Mouse (Mus musculus) liver, embryonic 15.5 days (tissue): ENCODE results near the gene 4921507P07Rik. TPM values are rescaled to one million over a fixed set of nuclear protein-coding genes. Genes with fewer than 3 reads are reported as not detected.
"Not testable (repeated sequence)": the region's sequence is repeated elsewhere in the genome, so short reads cannot be mapped to it uniquely, and the experiment has no call there.

ENCODE experiments used
- ATAC-seq: fragments of 200-750 bp; cut with Nextera tagmentation; 2 replicates; pipeline ENCODE4 v1.8.0; 2017; ENCODE audit warnings: moderate number of reproducible peaks, mild to moderate bottlenecking, moderate library complexity; ENCODE audit not compliant: insufficient read depth
- H3K27ac ChIP-seq: fragments of 300-500 bp; sonication (generic); replicated peaks from 2 replicates; pipeline ENCODE4 v1.5.1; 2015; ENCODE audit warnings: mild to moderate bottlenecking, inconsistent platforms
- H3K27me3 ChIP-seq: fragments of 300-500 bp; sonication (generic); 2 replicates; pipeline ENCODE4 v1.6.1; 2015; ENCODE audit warnings: mild to moderate bottlenecking, inconsistent platforms
- H3K36me3 ChIP-seq: fragments of 300-500 bp; sonication (generic); replicated peaks from 2 replicates; pipeline ENCODE4 v1.6.1; 2015; ENCODE audit warnings: moderate library complexity, mild to moderate bottlenecking, inconsistent platforms
- H3K4me1 ChIP-seq: fragments of 300-500 bp; sonication (generic); replicated peaks from 2 replicates; pipeline ENCODE4 v1.6.1; 2015; ENCODE audit warnings: inconsistent platforms
- H3K4me2 ChIP-seq: fragments of 300-500 bp; sonication (generic); 2 replicates; pipeline ENCODE4 v1.6.1; 2015; ENCODE audit warnings: moderate library complexity, mild to moderate bottlenecking, inconsistent platforms
- H3K4me3 ChIP-seq: fragments of 300-500 bp; sonication (generic); replicated peaks from 2 replicates; pipeline ENCODE4 v1.5.1; 2015; ENCODE audit warnings: mild to moderate bottlenecking, inconsistent platforms
- H3K9ac ChIP-seq: fragments of 300-500 bp; sonication (generic); 2 replicates; pipeline ENCODE4 v1.6.1; 2015; ENCODE audit warnings: moderate library complexity, mild to moderate bottlenecking, inconsistent platforms
- H3K9me3 ChIP-seq: fragments of 300-500 bp; sonication (generic); replicated peaks from 2 replicates; pipeline ENCODE4 v1.6.1; 2016; ENCODE audit warnings: inconsistent platforms
- WGBS: fragments of 180-500 bp; shearing (Covaris S2); methylation state at CpG from one replicate; pipeline ENCODE4 v1.1.7; 2015; ENCODE audit warnings: mixed read lengths; ENCODE audit not compliant: insufficient replicate concordance; 5-methylcytosine and 5-hydroxymethylcytosine counted together
- polyA plus RNA-seq: library from polyadenylated mRNA; unstranded; fragments of >200 nt; fragmentation: Nextera tagmentation; extraction: Ambion mirVana; gene quantifications from 2 replicates; pipeline ENCODE4 v1.2.1, GENCODE M21; 2015

4921507P07Rik gene
- 0.14 and 0.30 TPM in 2 replicates for polyA plus RNA-seq

DNA sequence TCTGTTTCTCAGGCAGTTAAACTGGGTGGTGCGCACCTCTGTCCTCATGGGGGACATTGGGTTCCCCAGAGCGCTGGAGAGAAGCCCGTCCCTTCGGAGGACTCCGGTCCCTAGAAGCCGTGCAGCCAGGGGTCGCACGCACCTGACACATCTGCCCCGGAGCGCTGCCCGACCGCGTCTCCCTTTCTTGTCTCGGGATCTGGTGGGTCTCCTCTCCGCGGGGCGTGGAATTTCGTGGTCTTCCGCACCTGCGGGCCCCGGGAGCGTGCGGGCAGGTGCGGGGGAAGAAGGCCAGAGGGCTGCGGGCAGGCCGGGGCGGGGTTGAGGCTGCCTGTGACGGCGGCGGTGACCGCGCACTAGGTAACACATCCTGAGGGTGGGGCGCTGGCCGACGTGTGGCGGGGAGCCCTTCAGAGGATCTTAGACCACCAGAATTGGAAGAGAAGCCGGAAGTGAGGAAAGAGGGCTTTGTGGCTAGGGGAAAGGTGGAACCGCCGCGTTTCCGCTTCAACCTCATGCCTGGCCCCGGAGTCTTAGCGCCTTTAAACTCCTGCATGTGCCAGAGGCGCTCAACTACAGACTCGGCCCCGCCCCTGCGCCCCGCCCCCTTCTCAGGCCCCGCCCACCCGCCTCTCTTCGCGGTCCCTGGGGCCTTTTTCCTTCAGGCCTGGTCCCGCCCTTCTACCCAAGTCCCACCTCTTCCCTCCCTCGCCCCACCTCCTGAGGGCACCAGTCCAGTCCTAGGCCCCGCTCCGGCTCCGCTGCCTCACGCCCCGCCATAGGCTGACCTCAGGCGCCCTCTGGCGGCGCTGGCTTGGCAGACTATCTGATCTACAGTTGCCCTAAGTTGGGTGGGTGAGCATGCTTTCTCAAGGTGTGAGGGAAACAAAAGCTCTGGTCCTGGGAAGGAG lies at the start of gene 4921507P07Rik:
Gene 4921507P07Rik, minus strand, starts transcription at position 332 of the 911 bp plus-strand sequence.
- H3K27ac ChIP-seq, result 0 out of 2 replicates have a peak within 1 kb of the TSS, but pooled peaks have one; percentile 43
- peak; percentile 100 for ATAC-seq
- peak within 1 kb of the TSS; percentile 91 for H3K4me2 ChIP-seq
- under 1% methylated on average over 62 of the region's 62 CpGs for WGBS
- H3K27me3 ChIP-seq, result 0 out of 2 replicates have a peak, but pooled peaks cover 7% of the 10 kb centered on the region
- no peaks in the 10 kb centered on the region; the same call in 1 of the 2 replicates for H3K9me3 ChIP-seq
- peak within 1 kb of the TSS; percentile 60 for H3K4me3 ChIP-seq
- H3K9ac ChIP-seq, result peak within 1 kb of the TSS; percentile 48
- H3K36me3 ChIP-seq, result no peaks in the 10 kb centered on the region
- H3K4me1 ChIP-seq, result peaks cover 17% of the 10 kb centered on the region

DNA sequence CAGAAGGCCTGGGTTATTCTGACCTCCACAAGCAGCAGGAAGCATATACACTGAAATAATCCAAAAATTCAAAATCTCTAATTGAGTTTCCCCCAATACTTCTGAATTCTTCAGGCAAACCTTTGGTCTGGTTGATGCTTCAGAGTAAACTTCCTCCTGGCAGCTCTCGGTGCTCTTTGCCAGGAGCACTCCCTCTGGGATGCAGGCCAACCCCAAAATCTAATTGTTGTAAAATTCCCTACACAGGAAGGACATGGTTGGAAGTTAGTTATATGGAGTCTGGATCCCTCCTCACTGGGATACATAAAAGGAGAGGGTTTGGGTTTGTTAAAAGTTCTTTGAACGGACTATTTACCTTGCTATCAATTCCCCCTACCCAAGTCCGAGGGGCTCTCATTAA lies 48.3 kb upstream of the 4921507P07Rik start:
- Histone ChIP-seq H3K4me3 (no peak overlapping the region), H3K4me2 (no peak overlapping the region), H3K9ac (no peak overlapping the region), H3K27ac (no peak overlapping the region), H3K27me3 (no peaks in the 10 kb centered on the region), H3K36me3 (no peaks in the 10 kb centered on the region), H3K9me3 (no peaks in the 10 kb centered on the region), H3K4me1 (no peaks in the 10 kb centered on the region)
- 55% methylated on average over 3 of the region's 3 CpGs for WGBS
- no peak for ATAC-seq

DNA sequence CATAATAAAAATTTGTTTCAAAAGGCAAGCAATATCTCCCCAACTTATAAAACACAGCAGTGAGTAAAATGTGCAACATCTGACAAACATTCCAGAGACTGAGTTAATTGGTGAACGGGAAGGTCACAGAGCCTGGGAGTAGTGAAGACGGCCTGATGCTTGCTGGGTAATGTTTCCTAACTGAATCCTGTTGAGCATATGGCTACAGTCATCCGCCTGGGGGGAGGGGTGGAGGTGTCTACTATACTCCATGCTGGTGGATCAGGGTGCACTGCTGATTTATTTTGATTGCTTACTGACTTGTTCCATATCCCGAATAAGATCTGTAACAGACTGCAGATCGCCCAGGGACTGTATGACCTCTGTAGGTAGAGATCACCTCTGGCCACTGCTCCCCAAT lies 45.5 kb upstream of the 4921507P07Rik start:
- no peak overlapping the region for H3K4me2 ChIP-seq
- no peaks in the 10 kb centered on the region for H3K4me1 ChIP-seq
- no peak overlapping the region for H3K9ac ChIP-seq
- no peaks in the 10 kb centered on the region for H3K9me3 ChIP-seq
- no peak overlapping the region for H3K27ac ChIP-seq
- whole genome bisulfite sequencing, result 57% methylated on average over 5 of the region's 5 CpGs
- no peaks in the 10 kb centered on the region for H3K36me3 ChIP-seq
- ATAC-seq, result no peak
- no peak overlapping the region for H3K4me3 ChIP-seq
- H3K27me3 ChIP-seq, result no peaks in the 10 kb centered on the region

DNA sequence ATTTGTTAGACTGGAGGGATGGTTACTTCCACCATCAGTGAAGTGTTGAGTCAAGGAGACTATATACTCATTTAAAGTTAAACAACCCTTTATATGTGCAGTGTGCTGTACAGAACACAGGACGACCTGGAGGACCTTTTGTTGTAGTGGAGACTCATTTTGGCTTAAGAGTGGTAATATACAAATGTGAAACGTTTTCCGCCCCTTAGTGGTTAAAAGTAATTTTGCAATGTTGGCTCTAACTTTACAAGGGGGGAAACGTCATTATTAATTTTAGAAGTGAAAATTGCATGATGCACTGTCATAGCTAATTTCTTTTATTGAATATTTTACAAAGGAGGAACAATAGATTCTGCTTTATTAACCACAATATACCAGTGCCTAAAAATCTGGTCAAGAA lies 43.9 kb upstream of the 4921507P07Rik start:
- H3K4me1 ChIP-seq, result no peaks in the 10 kb centered on the region

DNA sequence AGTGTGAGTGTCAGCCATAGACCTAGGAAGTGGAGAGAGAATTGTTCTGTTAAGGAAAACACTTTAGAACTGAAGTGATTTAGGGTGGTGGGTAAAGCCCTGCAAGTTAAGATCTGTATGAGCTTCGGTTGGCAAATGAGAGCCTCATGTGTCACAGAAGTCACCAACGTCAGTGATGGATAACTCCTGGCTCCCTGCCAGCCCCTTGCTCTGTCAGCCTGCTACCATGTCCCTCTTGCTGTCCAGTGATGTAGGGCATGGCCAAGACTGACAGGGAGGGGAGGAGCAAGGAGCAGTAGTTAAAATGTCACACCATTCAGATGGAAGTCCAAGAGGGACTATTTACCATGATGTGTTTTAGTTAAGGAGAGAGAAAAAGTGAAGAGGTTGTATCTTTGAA lies 43.2 kb upstream of the 4921507P07Rik start:
- Histone ChIP-seq H3K27ac (no peak overlapping the region), H3K4me1 (no peaks in the 10 kb centered on the region), H3K27me3 (no peaks in the 10 kb centered on the region), H3K9me3 (no peaks in the 10 kb centered on the region), H3K4me2 (no peak overlapping the region), H3K9ac (no peak overlapping the region), H3K36me3 (no peaks in the 10 kb centered on the region), H3K4me3 (no peak overlapping the region)
- 35% methylated on average over 2 of the region's 2 CpGs for WGBS
- no peak for ATAC-seq

More for the DNA sequence above, 43.9 kb upstream of the 4921507P07Rik start:
- Histone ChIP-seq H3K9ac (no peak overlapping the region), H3K4me3 (no peak overlapping the region), H3K4me2 (no peak overlapping the region), H3K36me3 (no peaks in the 10 kb centered on the region), H3K27ac (no peak overlapping the region), H3K27me3 (no peaks in the 10 kb centered on the region), H3K9me3 (no peaks in the 10 kb centered on the region)
- 46% methylated on average over 4 of the region's 4 CpGs for WGBS
- no peak for ATAC-seq

DNA sequence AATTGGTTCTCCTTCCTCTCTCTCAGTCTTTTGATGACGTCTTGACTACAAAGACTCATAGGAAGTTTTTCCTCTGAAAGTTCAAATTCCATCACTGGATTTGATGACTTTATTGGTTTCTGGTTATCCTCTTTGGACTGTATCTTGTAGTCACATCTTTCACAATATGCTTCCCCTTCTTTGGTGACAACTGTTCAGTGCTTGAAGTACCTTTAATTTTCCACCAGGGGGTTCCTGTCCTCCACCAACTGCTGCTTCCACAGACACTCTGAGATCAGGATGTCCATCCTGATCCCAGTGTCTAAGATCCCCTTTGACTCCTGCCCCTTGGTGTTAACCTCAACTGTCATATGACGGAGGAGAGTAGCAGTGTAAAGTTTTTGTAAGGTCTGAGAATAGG lies 29.7 kb upstream of the 4921507P07Rik start:
- H3K9me3 ChIP-seq, H3K27ac ChIP-seq, H3K27me3 ChIP-seq, H3K36me3 ChIP-seq, H3K4me3 ChIP-seq, ATAC-seq, H3K9ac ChIP-seq, H3K4me2 ChIP-seq, H3K4me1 ChIP-seq: not testable (repeated sequence)
- WGBS, result 54% methylated on average over 2 of the region's 2 CpGs

DNA sequence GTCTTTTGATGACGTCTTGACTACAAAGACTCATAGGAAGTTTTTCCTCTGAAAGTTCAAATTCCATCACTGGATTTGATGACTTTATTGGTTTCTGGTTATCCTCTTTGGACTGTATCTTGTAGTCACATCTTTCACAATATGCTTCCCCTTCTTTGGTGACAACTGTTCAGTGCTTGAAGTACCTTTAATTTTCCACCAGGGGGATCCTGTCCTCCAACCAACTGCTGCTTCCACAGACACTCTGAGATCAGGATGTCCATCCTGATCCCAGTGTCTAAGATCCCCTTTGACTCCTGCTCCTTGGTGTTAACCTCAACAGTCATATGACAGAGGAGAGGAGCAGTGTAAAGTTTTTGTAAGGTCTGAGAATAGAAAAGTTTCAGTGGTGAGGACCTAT lies 21.8 kb upstream of the 4921507P07Rik start:
- not testable (repeated sequence) for H3K4me1 ChIP-seq, H3K27ac ChIP-seq, H3K4me2 ChIP-seq, ATAC-seq, H3K36me3 ChIP-seq, H3K9ac ChIP-seq, H3K4me3 ChIP-seq, H3K27me3 ChIP-seq, H3K9me3 ChIP-seq
- 65% methylated on average over 1 of the region's 1 CpGs for WGBS

DNA sequence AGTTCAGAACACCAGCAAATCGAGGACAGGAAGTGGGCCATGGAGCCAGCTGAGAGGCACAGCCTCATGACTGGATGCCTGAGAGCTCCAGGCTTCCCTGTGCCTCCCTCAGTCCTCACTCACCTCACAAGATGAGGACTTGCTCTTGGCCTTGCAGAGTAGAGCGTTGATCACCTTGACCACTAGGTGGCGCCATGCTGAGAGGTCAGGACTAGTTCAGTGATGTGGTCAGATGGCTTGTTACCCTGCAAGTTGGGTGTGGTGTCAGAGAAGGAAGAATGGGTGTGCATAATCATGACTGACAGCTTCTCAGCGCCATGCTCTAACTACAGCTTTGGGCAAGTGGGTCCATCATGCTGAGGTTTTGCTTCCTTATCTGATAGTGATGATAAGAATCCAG lies 5.2 kb upstream of the 4921507P07Rik start:
- 14% methylated on average over 4 of the region's 4 CpGs for WGBS
- Histone ChIP-seq H3K27ac (no peak overlapping the region), H3K9ac (no peak overlapping the region)

DNA sequence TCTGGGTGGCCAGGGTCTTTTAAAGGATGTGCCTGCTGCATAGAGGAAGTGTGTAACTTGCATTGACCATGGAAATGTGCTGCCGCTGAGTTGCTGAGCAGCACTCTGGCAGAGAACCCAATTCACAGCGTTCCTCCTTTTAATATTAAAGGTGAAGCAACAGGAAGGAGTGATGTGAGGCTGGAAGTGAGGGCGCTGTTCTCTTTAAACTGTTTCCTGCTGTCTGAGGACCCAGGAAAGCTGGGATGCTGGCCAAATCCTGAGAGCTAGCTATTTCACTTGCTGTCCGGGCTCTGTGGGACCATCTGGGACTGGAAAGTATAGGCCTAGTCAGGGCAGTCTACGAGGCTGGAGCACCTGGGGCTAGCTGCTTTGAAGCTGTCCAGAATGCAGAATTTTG lies 2.1 kb upstream of the 4921507P07Rik start:
- H3K9ac ChIP-seq, result no peak overlapping the region

More for the DNA sequence above, 5.2 kb upstream of the 4921507P07Rik start:
- ATAC-seq, result no peak
- Histone ChIP-seq H3K9me3 (no peaks in the 10 kb centered on the region), H3K4me1 (peaks cover 6% of the 10 kb centered on the region), H3K4me3 (no peak overlapping the region), H3K27me3 (0 out of 2 replicates have a peak, but pooled peaks cover 3% of the 10 kb centered on the region), H3K36me3 (no peaks in the 10 kb centered on the region), H3K4me2 (no peak overlapping the region)

DNA sequence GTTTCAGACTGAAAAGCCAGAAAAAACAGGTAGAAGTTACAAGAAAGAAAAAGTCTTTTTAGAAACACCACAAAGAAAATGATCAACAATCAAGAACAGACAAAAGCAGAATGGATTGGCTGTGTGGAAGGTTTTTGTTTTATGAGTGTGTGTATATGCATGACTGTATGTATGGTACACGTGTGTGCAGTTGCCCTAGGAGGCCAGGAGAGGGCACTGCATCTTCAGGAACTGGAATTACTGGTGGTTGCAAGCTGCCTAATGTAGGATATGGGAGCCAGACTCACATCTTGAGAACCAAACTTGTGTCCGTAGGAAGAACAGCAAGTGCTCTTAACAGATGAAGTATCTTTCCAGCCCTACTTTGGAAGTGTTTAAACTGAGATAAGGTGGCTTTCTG lies 2.1 kb downstream of the 4921507P07Rik start:
- ATAC-seq, result no peak
- no peaks in the 10 kb centered on the region for H3K36me3 ChIP-seq
- 52% methylated on average over 2 of the region's 2 CpGs for WGBS
- no peak overlapping the region for H3K4me2 ChIP-seq
- H3K27me3 ChIP-seq, result 0 out of 2 replicates have a peak, but pooled peaks cover 6% of the 10 kb centered on the region
- no peak overlapping the region for H3K4me3 ChIP-seq
- H3K4me1 ChIP-seq, result peaks cover 21% of the 10 kb centered on the region
- H3K9ac ChIP-seq, result no peak overlapping the region
- no peak overlapping the region for H3K27ac ChIP-seq
- no peaks in the 10 kb centered on the region; the same call in 1 of the 2 replicates for H3K9me3 ChIP-seq

More for the DNA sequence above, 2.1 kb upstream of the 4921507P07Rik start:
- Histone ChIP-seq H3K4me3 (no peak overlapping the region), H3K36me3 (no peaks in the 10 kb centered on the region), H3K27me3 (0 out of 2 replicates have a peak, but pooled peaks cover 7% of the 10 kb centered on the region), H3K4me2 (no peak overlapping the region), H3K4me1 (peaks cover 17% of the 10 kb centered on the region), H3K27ac (no peak overlapping the region), H3K9me3 (no peaks in the 10 kb centered on the region; the same call in 1 of the 2 replicates)
- no peak for ATAC-seq
- 52% methylated on average over 5 of the region's 5 CpGs for WGBS

DNA sequence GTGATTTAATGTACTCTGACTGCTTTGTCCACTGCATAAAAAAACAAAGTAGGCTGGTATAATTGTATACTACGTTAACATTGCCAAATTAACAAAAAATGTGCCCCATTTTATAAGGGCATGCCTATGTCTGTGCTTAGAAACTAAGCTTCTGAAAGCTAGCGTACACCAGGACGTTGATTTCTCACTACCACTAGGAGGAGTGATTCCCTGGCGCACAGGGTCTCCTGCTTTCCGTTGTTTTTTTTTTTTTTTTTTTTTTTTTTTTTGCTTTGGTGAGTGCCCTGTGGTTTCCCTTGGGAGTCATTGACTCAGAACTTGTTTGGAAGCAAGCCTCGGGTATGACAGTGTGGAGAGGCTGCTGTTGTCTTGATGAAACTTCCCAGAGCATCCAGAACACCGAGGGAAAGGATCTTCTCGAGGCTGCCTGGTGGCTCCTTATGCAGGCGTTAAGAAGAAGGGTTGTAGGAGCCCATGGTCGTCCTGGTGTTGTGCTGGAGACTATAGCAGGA lies 3.0 kb downstream of the 4921507P07Rik start:
- no peak overlapping the region for H3K27ac ChIP-seq
- H3K4me3 ChIP-seq, result no peak overlapping the region
- H3K4me1 ChIP-seq, result peaks cover 21% of the 10 kb centered on the region
- H3K27me3 ChIP-seq, result 0 out of 2 replicates have a peak, but pooled peaks cover 5% of the 10 kb centered on the region
- H3K4me2 ChIP-seq, result no peak overlapping the region
- no peak for ATAC-seq
- no peaks in the 10 kb centered on the region; the same call in 1 of the 2 replicates for H3K9me3 ChIP-seq
- H3K9ac ChIP-seq, result no peak overlapping the region
- H3K36me3 ChIP-seq, result no peaks in the 10 kb centered on the region
- 60% methylated on average over 10 of the region's 10 CpGs for WGBS
